Mouse (Mus musculus) heart, adult 8-10 months (tissue): Measurements from ENCODE around the gene Gm20388. TPM values are rescaled to one million over a fixed set of nuclear protein-coding genes. Genes with fewer than 3 reads are reported as not detected.

Source experiments
- DNase-seq: peaks from one replicate; pipeline ENCODE4 v3.0.0; 2022; ENCODE audit warnings: low spot score
- total RNA-seq, 4 experiments: library from RNA; stranded (reverse); gene quantifications; 2 replicates each; pipeline ENCODE4 v1.2.4; 2022

Gm20388 gene
- 1 to 10 TPM in 2 of 4 experiments, not detected in 2; 4.2 to 6.7 TPM for total RNA-seq

DNA sequence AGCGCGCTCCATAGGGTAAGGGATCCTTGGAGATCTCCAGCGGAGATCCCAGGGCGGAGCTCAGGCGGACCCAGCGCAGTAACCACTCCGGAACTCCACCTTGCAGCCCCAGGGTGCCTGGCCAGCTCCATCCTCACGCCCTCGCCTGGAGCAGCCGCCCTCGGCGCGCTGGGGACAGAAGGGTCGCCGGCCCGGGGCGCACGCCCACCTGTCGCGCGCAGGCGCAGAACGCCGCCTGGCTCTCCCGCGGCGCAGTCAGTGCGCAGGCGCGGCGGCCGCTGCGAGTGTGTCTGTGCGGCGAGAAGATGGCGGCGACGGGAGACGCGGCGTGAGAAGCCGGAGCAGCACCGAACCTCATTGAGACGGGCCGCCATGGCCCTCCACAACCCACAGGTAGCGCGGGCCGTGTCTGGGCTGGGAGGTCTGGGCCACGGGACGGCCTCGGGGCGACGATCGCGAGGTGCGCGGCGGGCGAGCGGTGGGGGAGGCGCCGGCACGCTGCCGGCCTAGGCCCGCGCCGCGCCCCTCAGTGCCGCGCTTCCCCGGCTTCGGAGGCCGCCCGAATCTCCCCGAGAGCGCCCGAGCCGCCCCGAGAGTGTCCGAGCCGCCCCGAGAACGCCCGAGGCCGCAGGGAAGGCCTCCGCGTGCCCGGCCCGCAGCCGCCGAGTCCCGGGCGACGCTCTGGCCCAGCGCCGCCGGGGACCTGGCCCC is at the start of gene Gm20388:
TSS of gene Gm20388 (plus strand) at position 295 of the 711 bp plus-strand sequence.
- peak; percentile 87 for DNase-seq

DNA sequence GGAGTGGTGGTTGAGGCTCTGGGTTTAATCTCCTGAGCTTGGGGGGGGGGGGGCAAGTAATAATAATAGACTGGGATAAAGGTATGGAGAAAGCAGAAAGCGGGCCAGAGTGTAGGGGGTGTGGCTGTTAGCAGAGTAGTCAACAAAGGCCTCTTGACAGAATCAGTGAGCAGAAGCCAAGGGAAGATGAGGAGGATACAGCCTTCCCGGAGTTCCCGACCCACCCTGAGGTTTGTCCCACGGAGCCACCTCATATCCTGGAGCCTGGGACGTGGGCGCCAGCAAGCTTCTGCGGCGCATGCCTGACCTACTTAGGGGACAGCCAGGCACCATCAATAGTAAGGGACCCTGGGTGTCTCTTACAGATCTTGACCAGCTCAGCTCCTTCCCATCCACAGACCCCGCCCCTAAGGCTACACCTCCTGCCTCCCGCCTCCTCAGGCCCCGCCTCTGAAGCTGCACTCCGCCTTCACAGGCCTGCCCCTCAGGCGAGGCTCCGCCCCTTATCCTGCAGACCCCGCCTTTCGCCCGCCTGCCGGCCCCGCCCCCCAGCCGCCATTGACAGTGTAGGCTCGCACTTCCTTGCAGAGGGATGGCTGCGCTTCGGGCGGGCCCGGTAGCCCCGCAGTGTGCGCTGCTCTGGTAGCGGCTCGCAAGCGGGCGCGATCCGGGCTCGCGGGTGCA is 48.8 kb upstream of the Gm20388 start, which contains the start of gene Klhl36:
TSS of gene Klhl36 (plus strand) at position 561 of the 684 bp plus-strand sequence.
- DNase-seq, result peak; percentile 97

DNA sequence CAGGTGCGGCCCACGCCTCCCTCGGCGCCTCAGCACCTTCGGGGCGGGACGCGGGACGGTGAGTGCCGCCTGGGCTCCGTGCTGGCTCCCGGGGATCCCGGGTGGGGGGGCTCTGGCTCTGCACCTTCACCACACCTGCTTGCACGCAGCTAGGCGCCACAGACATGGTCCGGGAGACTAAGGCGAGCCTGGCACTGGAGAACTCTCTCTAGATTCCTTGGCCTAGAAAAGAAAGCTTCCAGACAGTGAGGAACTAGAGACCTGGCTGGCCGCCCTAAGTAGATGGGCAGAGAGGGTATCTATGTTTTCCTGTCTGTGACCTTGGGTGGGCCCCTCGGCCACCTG is 48.3 kb upstream of the Gm20388 start:
- DNase-seq, result no peak

DNA sequence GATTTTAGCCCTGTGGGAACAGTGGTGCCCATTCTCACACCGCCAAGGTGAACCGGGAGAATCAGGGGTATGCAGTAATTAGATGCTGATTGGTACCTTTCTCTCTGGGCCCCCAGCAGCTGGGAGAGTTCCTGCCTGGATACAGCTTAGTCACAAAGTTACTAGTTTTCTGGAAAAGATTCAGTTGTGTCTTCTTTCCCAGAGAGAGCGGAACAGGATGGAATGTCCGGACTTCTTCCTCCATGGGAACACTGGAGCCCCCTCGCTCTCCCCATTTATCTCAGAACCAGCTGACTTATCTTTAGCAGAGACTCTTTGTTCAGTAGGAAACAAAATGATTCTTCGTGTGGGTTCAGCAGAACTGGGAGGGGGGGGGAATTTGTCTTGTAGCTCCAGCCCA is 47.9 kb upstream of the Gm20388 start:
- no peak for DNase-seq

DNA sequence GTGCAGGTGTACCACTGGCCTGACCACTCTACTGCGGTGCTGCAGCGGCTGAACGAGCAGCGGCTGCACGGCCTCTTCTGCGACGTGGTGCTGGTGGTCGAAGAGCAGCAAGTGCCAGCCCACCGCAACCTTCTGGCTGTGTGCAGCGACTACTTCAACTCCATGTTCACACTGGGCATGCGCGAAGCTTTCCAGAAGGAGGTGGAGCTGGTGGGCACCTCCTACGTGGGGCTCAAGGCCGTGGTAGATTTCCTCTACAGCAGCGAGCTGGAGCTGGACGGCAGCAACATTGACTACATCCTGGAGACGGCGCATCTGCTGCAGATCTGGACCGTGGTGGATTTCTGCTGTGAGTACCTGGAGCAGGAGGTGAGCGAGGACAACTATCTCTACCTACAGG is 41.0 kb upstream of the Gm20388 start:
- no peak for DNase-seq

DNA sequence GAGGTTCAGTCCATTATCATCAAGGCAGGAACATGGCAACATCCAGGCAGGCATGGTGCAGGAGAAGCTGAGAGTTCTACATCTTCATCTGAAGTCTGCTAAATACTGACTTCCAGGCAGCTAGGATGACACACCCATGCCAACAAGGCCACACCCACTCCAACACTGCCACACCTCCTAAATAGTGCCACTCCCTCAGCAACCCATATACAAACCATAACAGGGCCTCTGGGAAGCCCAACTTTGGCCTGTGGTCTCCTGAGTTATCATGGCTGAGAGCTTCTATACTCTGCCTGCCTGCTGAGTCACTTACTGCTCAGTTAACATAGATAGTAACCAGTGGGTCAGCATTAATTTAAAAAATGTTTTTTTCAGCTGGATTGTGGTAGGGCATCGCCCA is 37.5 kb upstream of the Gm20388 start:
- no peak for DNase-seq

DNA sequence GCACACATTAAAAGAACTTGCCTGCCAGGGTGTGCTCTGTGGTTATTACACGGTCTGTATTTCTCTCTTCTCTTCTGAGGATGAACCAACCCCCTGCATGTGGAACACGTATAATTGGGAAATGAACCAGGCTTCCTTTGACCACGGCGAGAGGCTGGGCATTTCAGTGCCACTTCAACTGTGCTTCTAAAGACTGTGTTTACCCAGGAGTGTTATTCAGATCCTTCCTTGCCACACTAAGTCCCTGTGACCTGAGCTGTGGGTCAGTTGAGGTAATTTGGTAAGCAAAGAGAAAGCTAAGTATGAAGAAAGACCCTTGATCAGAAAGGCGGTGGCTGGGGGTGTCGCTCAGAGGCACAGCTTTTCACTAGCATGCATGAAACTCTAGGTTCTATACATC is 29.3 kb upstream of the Gm20388 start:
- DNase-seq, result no peak

DNA sequence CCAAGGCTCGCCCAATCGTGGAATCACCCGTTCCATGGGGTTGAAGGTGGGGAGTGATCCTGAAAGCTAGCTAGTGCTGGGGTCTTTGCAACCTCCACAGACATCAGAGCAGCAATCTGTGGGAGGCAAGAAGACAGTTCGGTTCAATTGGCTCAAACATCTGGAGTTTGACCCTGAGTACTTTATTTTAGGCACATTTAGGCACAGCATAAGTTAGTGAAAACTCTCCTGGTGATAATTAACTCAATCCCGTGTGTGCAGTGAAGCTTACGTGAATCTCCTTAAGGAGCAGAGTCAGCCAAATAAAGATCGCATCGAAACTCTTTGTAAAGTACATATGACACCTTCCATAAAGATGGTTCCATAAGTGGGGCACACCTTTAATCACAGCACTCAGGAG is 28.7 kb upstream of the Gm20388 start:
- DNase-seq, result no peak

DNA sequence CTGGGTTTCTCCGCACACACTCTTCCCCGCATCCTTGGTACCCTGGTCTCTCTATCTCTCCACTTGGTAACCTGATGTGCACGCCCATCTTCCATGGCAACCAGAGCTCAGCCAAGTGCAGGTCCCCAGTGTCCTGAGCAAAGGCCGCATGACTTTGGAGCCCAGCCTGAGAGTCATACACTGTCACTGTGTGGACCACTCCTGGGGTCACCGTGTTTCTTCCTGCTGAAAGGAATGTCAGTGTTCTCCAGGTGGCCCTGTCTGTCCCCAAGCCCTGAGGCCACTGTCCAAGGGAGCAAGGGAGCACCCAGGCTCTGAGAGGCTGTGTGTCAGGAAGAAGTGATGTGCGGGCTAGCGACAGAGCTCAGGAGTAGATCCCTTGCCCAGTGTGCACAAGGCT is 27.4 kb upstream of the Gm20388 start:
- DNase-seq, result no peak

DNA sequence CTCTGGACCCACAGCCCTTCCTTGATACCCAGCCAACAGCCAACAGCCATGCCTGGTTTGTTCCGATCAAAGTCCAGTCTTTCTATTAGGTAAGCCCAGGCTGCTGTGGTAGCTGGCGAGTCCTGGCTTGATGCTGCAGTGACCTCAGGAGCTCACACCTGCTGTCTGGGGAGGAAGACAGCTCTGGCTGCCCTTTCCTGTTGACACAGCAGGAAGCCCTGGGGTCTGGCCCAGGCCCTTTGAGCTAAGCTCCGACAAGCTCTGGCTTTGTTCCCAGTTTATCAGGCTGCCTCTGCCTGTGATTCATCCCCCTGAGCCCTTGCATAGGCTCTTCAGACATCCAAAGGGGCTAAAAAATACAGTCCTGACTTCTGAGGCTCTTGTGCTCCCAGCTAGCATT is 25.0 kb upstream of the Gm20388 start:
- DNase-seq, result peak; percentile 22

DNA sequence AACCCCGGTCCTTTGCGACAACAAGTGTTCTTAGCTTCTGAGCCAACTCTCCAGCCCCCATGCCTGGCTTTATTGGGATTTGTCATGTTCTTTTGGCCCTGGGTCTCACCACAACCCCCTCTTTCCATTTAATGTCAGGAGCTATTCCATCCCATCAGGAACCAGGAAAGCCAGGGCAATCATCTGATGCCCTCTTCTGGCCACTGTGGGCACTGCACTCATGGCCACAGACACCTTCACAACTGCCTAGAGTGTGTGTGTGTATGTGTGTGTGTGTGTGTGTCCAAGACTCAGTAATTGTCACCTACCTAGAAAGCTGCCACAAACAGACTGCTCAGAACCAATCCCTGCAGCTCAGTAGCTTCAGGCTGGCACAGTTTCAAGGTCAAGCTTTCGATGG is 23.5 kb upstream of the Gm20388 start:
- DNase-seq, result peak; percentile 21

DNA sequence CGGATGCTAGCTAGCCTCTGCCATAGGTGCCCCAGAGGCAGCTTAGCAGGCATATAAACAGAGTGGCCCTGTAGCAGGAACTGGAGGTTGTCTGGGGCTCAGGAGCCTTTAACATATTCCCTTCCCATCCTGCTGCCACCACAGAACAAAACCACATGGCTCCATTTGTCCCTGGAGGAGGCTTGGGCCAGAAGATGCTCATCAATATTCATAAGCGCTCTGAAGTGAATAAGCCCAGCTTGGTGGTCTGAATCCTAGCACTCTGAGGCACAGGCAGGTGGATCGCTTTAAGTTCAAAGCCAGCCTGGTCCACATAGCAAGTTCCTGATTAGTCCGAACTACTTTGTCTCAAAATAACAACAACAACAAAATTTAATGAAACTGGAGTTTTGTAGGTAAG is 22.6 kb upstream of the Gm20388 start:
- no peak for DNase-seq

DNA sequence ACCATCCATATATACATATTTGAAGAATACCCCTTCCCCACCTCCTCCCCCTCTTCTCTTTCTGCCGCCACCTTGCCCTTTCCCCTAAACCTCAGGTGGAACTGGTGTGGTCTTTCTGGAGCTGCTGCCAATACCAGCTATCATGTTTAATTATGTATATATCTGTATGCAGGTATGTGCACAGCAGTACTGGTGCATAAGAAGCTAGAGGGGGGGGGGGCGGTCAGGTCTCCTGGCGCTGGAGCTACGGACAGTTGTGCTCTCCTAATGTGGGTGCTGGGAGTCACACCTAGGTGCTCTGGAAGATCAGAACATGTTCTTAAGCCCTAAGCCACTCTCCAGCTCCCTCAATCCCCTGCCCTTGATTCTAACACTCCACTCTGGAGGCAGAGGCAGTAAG is 13.6 kb upstream of the Gm20388 start:
- no peak for DNase-seq

DNA sequence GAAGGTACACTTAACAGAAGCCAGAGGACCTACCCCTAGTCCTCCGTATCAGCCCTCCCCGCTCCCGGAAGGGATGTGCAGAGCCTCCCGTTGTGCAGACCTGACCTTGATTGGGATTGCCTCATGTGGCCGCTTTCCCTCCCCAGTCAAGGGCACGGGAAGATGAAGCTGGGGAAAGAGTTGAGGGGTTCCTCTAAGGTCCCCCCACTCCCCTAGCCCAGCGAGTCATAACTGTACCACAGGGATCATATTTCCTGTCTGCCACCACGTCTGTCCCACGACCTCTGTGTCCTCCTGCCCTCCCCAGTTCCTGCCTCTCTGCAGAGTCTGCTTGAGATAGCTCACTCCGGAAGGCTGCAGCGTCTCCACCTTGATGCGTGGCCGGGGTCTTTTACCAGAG is 12.7 kb upstream of the Gm20388 start:
- DNase-seq, result no peak

DNA sequence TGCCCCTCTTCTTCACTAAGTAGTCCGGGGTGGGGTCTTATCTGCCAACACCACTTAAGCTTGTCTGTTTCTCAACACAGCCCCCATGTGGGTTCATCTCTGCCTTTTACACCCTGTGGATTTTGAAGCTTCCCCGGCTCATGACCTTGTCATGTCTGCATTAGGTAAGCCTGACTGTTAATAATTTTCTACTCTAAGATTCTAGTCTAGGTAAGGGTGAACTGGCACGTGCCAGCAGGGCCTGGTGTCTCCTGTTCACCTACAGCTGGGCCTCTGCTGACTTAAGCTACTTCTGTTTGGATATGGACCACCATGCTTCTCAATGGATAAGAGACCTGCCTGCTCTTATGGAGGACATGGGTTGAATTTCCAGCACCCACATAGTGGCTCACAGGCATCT is 9.3 kb upstream of the Gm20388 start:
- no peak for DNase-seq

DNA sequence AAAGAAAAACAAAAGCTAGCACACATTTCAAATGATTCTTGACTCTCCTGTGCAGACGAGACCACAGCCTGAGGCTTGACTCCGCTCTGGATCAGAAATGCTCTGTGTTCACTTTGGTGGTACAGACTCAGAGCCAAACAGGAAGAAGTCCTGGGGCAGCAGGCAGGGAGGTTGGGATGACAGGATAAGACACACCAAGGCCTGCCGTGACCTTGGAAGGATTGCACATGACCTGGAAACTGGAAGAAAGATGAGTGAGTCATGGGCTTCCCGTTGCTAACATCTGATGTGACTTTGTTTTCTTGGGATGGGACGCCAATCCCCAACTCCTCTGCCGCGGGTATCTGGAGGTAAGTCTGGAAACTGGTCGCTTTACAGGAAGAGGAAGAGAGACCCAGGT is 8.7 kb upstream of the Gm20388 start:
- no peak for DNase-seq

DNA sequence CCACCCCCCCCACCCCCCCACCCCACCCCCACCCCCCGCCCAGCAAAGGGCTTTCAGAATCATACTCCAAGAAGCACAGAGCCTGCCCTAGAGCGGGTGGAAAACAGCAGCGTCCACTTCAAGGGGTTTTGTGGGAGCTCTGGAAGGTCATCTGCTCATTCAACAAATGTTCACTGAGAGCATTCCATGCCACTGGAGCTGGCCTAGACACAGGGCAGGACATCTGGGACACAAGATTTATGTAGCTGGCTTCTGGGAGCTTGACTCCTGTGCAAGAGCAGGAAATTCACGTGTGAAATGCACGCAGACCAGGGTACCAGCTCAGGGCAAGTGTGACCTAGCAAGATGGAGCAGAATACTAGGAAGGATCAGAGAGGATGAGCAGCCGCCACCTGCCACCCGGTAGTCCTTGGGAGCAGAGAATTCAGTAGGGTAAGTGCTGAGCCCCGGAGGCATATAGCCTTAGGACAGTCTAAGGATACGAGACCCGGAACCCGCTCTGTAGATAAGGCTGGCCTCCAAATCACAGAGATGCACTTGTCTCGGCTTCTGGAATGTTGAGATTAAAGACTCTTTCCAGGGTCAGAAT is 6.2 kb upstream of the Gm20388 start:
- DNase-seq, result no peak

DNA sequence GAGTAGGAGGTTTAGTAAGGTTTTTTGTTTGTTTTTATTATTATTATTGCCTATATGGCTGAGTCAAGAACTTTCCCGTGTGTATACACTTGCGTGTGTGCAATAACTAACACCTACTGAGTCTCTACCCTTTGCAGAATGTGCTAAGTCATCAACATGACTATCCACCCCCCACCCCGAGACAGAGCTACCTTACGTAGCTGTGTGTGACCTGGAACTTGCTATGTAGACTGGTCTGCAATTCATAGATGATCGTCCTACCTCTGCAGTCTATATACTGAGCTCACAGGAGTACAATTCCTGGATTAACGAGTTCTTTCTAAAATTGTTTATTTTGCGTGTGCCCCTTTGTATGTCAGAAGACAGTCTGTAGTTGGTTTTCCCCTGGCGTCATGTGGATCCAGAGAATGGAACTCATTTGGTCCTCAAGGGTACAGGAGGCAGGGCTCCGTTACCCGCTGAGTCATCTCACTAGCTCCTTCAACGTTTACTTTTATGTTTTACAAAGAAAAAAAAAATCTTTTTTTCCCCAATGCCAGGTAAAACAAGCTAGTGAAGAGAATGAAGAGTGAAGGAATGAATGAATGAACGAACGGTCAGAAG is 596 bp upstream of the Gm20388 start, which contains the start of gene Usp10:
TSS of gene Usp10 (plus strand) at position 417 of the 603 bp plus-strand sequence.
- DNase-seq, result no peak

DNA sequence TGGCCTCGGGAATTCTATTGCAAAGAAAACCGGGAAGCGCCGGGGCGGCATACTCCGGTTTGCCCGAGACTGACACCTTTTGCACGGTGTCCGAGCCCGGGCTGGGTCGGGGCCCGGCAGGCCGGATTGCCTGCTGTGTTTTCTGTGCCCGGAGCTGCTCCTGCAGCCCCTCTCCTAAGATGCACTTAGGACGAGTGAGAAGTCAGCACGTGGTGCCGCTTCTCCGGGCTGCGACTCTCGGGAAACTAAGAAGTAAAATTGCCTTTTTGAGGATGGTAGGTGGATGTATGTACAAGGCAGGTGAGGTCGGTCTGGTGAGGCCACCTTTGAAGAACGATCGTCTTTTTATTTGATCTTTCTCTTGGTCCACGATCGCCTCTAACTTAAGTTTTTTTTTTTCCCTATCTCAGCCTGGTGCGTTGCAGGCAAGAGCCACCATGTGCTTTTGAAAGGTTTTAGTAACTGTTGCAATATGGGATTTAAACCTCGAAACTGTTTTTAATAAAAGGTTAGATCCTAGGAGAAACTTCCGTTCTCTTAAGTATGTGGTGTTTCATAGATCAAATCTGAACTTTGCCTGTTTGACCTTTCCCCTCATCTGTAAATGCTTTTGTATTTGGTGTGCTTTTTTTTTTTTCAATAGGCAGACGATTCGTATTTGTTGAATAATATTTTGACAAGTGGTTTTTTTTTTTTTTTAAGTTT is 769 bp downstream of the Gm20388 start:
- DNase-seq, result no peak

DNA sequence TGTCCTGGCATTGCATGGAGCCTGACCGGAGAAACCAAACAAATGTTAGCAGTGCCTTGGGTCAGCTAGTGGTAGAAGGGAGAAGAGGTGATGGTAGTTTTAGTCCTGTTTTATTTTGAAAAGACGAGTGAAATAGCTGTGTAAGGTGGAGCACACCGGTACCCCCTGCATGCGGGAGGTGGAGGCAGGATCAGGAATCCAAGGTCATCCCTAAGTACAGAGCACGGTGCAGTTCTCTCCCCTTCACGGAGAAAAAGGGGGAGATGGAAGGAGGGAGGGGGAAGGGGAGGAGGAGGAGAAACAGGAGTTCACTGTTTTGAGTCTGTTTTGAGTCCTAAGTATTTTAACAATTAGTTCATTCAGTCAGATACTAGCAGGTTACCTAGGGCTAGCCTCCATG is 2.0 kb downstream of the Gm20388 start:
- no peak for DNase-seq

DNA sequence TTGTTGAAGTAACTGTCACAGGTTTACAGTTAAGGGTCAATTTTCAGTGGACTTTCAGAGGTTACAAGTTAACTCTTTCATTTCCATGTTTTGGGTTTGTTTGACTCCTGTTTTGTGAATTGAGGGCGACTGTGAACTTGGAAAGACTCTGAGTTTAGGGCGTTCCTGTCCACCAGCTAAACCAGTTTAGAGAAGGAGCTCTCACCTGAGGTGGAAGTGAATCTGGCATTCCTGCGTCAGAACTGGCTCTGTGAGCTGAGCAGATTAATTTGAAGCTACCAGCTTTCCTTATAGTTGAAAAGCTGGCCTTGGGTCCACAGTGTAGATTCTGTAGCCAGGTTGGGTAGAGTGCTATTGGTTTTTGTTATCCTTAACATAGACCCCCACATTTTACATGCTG is 2.5 kb downstream of the Gm20388 start:
- DNase-seq, result no peak

DNA sequence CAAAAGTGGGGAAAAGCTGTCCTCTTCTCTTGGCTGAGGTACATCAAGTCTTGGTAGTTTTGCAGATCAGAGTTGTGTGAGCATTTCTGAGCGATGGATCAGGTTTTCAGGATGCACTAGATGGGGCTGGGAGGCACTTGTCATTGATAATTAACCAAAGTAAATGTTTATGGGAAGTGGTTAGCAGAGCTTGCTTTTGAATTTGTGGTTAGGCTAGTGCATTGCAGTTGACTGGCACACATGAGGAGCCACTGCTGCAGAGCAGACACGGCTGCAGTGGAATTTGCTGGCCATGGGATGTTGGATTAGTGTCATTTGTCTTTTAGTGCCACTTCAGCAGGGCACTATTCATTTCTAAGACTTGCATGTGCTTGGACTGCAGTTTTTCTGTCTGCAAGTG is 3.5 kb downstream of the Gm20388 start:
- no peak for DNase-seq
